Mouse (Mus musculus): ENCODE data around the gene Adam12. TPM values are rescaled to one million over a fixed set of nuclear protein-coding genes. Genes with fewer than 3 reads are reported as not detected.

Gene Adam12
- total RNA-seq, 2 experiments from 2014 or later = 3.5 to 4.9 TPM

GRCm38 (mm10) chr7:134240579-134240978 lies 8.6 kb upstream of the Adam12 start:
- no peak overlapping the region for H3K4me3 ChIP-seq
- intact Hi-C loops (cut with DNase I) = no loop called here
- no peak overlapping the region for H3K27ac ChIP-seq
- TF ChIP-seq CTCF (IDR thresholded peaks at IDR 0.05) = no peak
- no peak for DNase-seq (ENCODE audit: extremely low spot score in 1 of 2, low spot score in 2 of 2)

- Histone ChIP-seq H3K27ac (no peak overlapping the region), H3K4me3 (no peak overlapping the region)
- DNase-seq (ENCODE audit: extremely low spot score in 1 of 2, low spot score in 2 of 2) = no peak
- no peak for TF ChIP-seq CTCF (IDR thresholded peaks at IDR 0.05)
- intact Hi-C loops (cut with DNase I) = no loop called here
Measured at GRCm38 (mm10) chr7:134238863-134239262, 6.9 kb upstream of the Adam12 start.

DNA sequence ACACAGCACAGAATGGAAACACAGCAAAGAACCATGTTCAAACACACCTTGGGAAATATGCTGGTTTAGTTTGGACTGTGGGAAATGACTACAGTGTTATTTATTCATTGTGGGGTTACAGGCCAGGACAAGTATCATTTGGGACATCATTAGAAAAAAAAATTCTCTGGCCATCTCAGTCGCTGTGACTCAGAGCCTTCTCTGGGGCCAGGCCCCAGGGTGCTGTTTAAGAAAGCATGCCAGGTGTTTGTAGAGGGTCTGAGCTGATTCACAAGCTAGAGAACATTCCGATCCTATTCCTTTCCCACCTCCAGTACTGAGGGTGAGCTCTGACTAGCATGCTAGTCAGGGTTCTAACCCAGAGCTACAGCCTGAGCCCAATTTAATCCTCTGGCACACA lies 5.4 kb upstream of the Adam12 start:
- no peak overlapping the region for H3K4me3 ChIP-seq
- intact Hi-C loops (cut with DNase I) = no loop called here
- no peak for TF ChIP-seq CTCF (IDR thresholded peaks at IDR 0.05)
- no peak overlapping the region for H3K27ac ChIP-seq
- DNase-seq (ENCODE audit: extremely low spot score in 1 of 2, low spot score in 2 of 2) = no peak

DNA sequence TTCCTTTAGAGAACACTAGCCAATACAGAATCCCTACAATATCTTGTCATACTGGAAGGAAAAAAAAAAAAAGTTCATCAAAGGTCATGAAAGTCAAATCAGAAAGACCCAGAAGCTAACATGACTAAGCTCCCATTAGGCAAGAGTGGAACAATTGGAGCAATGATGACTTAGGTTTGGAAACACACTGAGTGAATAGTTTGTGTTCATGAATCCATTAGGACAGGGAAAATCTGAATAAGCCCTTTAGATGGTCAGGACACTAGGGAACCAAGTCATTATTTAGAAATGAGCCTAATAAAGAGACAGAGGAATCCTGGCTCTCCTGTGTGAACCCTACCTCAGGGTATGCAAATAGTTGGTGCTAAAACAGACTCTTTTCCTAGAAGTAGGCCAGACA lies 4.8 kb upstream of the Adam12 start:
- Histone ChIP-seq H3K4me3 (no peak overlapping the region), H3K27ac (no peak overlapping the region)
- TF ChIP-seq CTCF (IDR thresholded peaks at IDR 0.05) = no peak
- no peak for DNase-seq (ENCODE audit: extremely low spot score in 1 of 2, low spot score in 2 of 2)
- intact Hi-C loops (cut with DNase I) = no loop called here

- no peak for DNase-seq (ENCODE audit: extremely low spot score in 1 of 2, low spot score in 2 of 2)
- H3K4me3 ChIP-seq = no peak overlapping the region
- TF ChIP-seq CTCF (IDR thresholded peaks at IDR 0.05) = no peak
- intact Hi-C loops (cut with DNase I) = no loop called here
- H3K27ac ChIP-seq = no peak overlapping the region
Measured at GRCm38 (mm10) chr7:134235552-134235951, 3.6 kb upstream of the Adam12 start.

- H3K4me3 ChIP-seq = no peak overlapping the region
- H3K27ac ChIP-seq = no peak overlapping the region
- TF ChIP-seq CTCF (IDR thresholded peaks at IDR 0.05) = no peak
- intact Hi-C loops (cut with DNase I) = no loop called here
- no peak for DNase-seq (ENCODE audit: extremely low spot score in 1 of 2, low spot score in 2 of 2)
Measured at GRCm38 (mm10) chr7:134230708-134231107, 1.2 kb downstream of the Adam12 start.

- DNase-seq (ENCODE audit: extremely low spot score in 1 of 2, low spot score in 2 of 2) = no peak
- H3K27ac ChIP-seq = no peak overlapping the region
- intact Hi-C loops (cut with DNase I) = no loop called here
- no peak overlapping the region for H3K4me3 ChIP-seq
- TF ChIP-seq CTCF (IDR thresholded peaks at IDR 0.05) = no peak
Measured at GRCm38 (mm10) chr7:134229899-134230298, 2.0 kb downstream of the Adam12 start.

GRCm38 (mm10) chr7:134227773-134228455 lies 4.0 kb downstream of the Adam12 start:
- no peak overlapping the region for H3K27ac ChIP-seq
- H3K4me3 ChIP-seq = no peak overlapping the region
- no peak for TF ChIP-seq CTCF (IDR thresholded peaks at IDR 0.05)
- DNase-seq (ENCODE audit: extremely low spot score in 1 of 2, low spot score in 2 of 2) = no peak
- intact Hi-C loops (cut with DNase I) = no loop called here

DNA sequence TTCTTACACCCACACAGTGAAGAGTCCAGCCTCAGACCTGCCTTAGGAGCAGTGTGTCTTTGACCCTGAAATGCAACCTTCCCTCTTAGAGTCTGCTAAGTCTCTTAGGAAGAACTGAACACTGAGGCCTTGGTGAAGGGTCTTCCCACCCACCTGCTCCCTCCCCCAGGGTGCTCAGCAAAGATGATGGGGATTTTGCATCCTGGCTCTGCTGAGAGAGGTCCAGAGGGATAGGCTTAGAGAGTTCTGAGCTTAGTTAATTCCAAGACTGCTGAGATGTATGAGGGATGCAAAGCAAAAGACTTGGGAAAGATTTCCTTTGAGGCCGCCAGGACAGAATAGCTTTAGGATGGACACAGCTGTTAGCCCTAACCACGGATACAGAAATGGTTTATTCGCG lies 4.8 kb downstream of the Adam12 start:
- Histone ChIP-seq H3K27ac (no peak overlapping the region), H3K4me3 (no peak overlapping the region)
- TF ChIP-seq CTCF (IDR thresholded peaks at IDR 0.05) = no peak
- DNase-seq (ENCODE audit: extremely low spot score in 1 of 2, low spot score in 2 of 2) = no peak
- intact Hi-C loops (cut with DNase I) = no loop called here

GRCm38 (mm10) chr7:134226231-134226630 lies 5.7 kb downstream of the Adam12 start:
- intact Hi-C loops (cut with DNase I) = no loop called here
- Histone ChIP-seq H3K4me3 (no peak overlapping the region), H3K27ac (no peak overlapping the region)
- no peak for TF ChIP-seq CTCF (IDR thresholded peaks at IDR 0.05)
- DNase-seq (ENCODE audit: extremely low spot score in 1 of 2, low spot score in 2 of 2) = no peak

DNA sequence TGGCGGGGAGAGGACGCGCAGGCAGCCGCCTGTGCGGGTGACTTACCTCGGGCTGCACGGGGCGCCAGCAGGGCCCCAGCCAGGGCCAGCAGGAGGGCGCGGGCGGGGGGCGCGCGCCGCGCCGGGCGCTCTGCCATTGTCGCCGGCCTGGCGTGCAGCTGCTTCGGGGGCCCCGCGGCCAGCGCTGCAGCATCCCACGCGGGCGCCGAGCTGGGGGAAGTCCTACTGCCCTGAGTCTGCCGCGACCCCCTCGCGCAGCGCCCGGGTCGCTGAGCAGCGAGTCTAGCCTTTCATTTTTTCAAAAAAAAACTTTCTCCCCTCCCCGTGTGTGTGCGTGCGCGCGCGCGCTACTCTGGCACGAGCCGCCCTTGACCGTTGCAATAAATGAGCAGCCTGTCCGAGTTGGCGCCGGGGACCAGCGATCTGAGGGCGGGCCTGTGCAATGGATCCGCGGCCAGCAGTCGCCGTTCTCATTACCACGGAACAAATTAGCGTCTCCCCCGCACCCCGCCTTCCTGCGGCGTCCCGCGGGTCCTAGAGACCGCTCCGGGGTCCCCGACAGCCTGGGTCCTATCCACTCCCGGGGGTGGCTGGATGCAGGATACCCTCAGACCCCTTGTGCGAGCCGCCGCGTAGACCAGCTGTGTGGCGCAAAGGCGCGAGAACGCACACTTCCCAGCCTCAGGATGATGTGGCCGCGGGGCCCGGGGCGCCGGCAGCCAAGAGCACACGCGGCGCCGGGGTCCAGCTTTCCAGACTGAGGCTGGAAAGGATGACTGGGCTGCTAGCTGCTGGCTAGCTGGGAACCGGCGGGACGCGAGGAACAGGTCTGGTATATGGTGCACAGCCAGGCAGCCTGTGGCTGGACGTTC lies 7.0 kb downstream of the Adam12 start:
- DNase-seq (ENCODE audit: extremely low spot score in 1 of 2, low spot score in 2 of 2) = peak; percentile 47 to 59
- no peak for TF ChIP-seq CTCF (IDR thresholded peaks at IDR 0.05)

GRCm38 (mm10) chr7:134224421-134224740 lies 7.6 kb downstream of the Adam12 start:
- intact Hi-C loops (cut with DNase I) = loop anchor here (2.0 to 5.0 kb wide), 3 partner anchors 124 to 417 kb away; no protein-coding TSS in a partner anchor
- Histone ChIP-seq H3K4me3 (peak overlapping the region; percentile 63), H3K27ac (peak overlapping the region; percentile 34; the same call in 1 of the 2 replicates)
- no peak for TF ChIP-seq CTCF (IDR thresholded peaks at IDR 0.05)
- DNase-seq (ENCODE audit: extremely low spot score in 1 of 2, low spot score in 2 of 2) = no peak

More for the DNA sequence above, 7.0 kb downstream of the Adam12 start:
- intact Hi-C loops (cut with DNase I) = loop anchor here (2.0 to 5.0 kb wide), 3 partner anchors 124 to 418 kb away; no protein-coding TSS in a partner anchor
- Histone ChIP-seq H3K27ac (peak overlapping the region; percentile 34; the same call in 1 of the 2 replicates), H3K4me3 (peak overlapping the region; percentile 63)

All from left cerebral cortex, adult 2 months (tissue).